Mouse (Mus musculus) C2C12 (cell line): ENCODE results near the gene Pou4f1. TPM values are rescaled to one million over a fixed set of nuclear protein-coding genes. Genes with fewer than 3 reads are reported as not detected.

Experiments used
- H3K27me3 ChIP-seq: one replicate; pipeline ENCODE4 v1.6.1; 2011; ENCODE audit not compliant: control insufficient read depth, insufficient read depth, insufficient read length
- H3K36me3 ChIP-seq: one replicate; pipeline ENCODE4 v1.6.1; 2011; ENCODE audit not compliant: control insufficient read depth, insufficient read depth
- H3K4me3 ChIP-seq: one replicate; pipeline ENCODE4 v1.5.1; 2011; ENCODE audit warnings: mild to moderate bottlenecking, control low read depth; ENCODE audit not compliant: poor library complexity, insufficient read depth, severe bottlenecking
- H3K79me2 ChIP-seq: one replicate; pipeline ENCODE4 v1.6.1; 2011; ENCODE audit not compliant: control insufficient read depth, insufficient read depth
- H3K79me3 ChIP-seq: one replicate; pipeline ENCODE4 v1.6.1; 2011; ENCODE audit warnings: low read depth, control low read depth
- H3ac ChIP-seq: one replicate; pipeline ENCODE3; 2011; ENCODE audit warnings: low read depth; ENCODE audit not compliant: control insufficient read depth, insufficient read length
- CEBPB ChIP-seq: IDR thresholded peaks from one replicate; pipeline ENCODE4 v1.6.1; 2011; ENCODE audit warnings: low read depth, mild to moderate bottlenecking, control low read depth, moderate library complexity
- CTCF ChIP-seq: IDR thresholded peaks from one replicate; pipeline ENCODE4 v1.5.1; 2011; ENCODE audit not compliant: control insufficient read depth, insufficient read depth, insufficient read length
- FOSL1 ChIP-seq: IDR thresholded peaks from one replicate; pipeline ENCODE4 v1.8.0; 2011; ENCODE audit warnings: mild to moderate bottlenecking, low read length; ENCODE audit not compliant: poor library complexity, insufficient read depth, severe bottlenecking
- MAX ChIP-seq: IDR thresholded peaks from one replicate; pipeline ENCODE4 v1.6.1; 2011; ENCODE audit warnings: mild to moderate bottlenecking, control low read depth
- MYOD1 ChIP-seq: IDR thresholded peaks from one replicate; pipeline ENCODE4 v1.6.1; 2011; ENCODE audit warnings: low read depth; ENCODE audit not compliant: control insufficient read depth, insufficient read length
- MYOG ChIP-seq: IDR thresholded peaks from one replicate; pipeline ENCODE4 v1.6.1; 2011; ENCODE audit not compliant: control insufficient read depth, insufficient read length; ENCODE audit errors: extremely low read depth
- USF1 ChIP-seq: IDR thresholded peaks from one replicate; pipeline ENCODE4 v1.6.1; 2011; ENCODE audit warnings: low read depth, mild to moderate bottlenecking, control low read depth, moderate library complexity
- polyA plus RNA-seq: library from polyadenylated mRNA; unstranded; fragments of >200 nt; fragmentation: generic; extraction: Trizol; gene quantifications from one replicate; pipeline ENCODE4 v1.2.1, GENCODE M21; 2012; ENCODE audit warnings: missing spikeins

The Pou4f1 gene
- polyA plus RNA-seq, 1 experiment, result 0.85 TPM

- Histone ChIP-seq H3K79me3 (no peaks in the 10 kb centered on the region), H3ac (no peak overlapping the region), H3K4me3 (no peak overlapping the region), H3K79me2 (no peaks in the 10 kb centered on the region), H3K27me3 (peaks cover 22% of the 10 kb centered on the region), H3K36me3 (no peaks in the 10 kb centered on the region)
- TF ChIP-seq CTCF (no peak), MYOD1 (no peak), CEBPB (no peak)
Observed at GRCm38 (mm10) chr14:104463631-104464250, 4.1 kb downstream of the Pou4f1 start.

DNA sequence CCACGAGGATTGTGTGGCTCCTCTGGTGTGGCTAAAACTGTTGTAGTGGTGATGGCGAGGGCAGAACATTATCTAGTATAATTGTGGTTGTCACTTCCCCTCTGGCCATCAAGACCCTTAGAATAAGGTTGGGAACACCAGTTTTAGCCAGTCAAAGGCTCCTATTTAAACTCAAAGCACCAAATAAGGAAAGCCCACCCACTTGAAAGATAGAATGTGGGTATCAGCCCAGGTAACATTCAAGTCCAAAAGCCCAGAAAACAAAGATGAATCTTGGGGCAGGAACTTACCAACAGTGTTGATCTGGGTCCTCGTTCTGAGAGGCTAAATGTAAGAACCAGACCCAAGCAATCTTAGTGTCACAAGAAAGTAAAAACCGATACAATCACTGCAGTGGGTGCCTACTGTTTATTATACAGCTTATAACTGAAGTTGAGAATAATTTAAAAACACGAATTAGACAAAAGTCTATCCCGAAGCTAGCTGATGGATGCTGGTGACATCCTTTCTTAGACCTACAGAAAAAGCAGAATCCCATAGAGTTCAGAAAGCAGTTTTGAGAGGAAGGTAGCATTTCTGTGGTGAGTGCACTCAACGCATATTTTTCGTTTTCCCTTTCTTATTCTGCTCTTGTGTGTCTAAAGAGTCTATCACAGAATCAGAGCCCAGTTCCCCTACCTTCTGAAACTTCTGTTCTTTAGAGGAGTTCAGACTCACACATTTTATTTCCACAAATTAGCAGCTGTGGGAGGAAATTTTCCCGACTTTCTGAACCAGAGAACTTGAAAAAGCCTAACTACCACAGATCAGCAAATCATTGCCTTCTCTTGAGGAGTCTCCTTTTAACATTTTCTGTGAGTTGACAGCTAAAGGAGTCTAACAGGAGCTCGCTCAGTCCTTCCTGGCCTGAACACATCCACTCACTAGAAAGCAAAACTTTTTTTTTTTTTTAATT lies 6.2 kb downstream of the Pou4f1 start:
- Histone ChIP-seq H3K27me3 (peaks cover 18% of the 10 kb centered on the region), H3K4me3 (no peak overlapping the region), H3K79me2 (no peaks in the 10 kb centered on the region), H3ac (no peak overlapping the region), H3K36me3 (no peaks in the 10 kb centered on the region), H3K79me3 (no peaks in the 10 kb centered on the region)
- no peak for TF ChIP-seq MAX
- no peak for TF ChIP-seq MYOD1
- no peak for TF ChIP-seq CTCF
- no peak for TF ChIP-seq USF1
- TF ChIP-seq MYOG, result no peak
- no peak for TF ChIP-seq FOSL1
- no peak for TF ChIP-seq CEBPB

DNA sequence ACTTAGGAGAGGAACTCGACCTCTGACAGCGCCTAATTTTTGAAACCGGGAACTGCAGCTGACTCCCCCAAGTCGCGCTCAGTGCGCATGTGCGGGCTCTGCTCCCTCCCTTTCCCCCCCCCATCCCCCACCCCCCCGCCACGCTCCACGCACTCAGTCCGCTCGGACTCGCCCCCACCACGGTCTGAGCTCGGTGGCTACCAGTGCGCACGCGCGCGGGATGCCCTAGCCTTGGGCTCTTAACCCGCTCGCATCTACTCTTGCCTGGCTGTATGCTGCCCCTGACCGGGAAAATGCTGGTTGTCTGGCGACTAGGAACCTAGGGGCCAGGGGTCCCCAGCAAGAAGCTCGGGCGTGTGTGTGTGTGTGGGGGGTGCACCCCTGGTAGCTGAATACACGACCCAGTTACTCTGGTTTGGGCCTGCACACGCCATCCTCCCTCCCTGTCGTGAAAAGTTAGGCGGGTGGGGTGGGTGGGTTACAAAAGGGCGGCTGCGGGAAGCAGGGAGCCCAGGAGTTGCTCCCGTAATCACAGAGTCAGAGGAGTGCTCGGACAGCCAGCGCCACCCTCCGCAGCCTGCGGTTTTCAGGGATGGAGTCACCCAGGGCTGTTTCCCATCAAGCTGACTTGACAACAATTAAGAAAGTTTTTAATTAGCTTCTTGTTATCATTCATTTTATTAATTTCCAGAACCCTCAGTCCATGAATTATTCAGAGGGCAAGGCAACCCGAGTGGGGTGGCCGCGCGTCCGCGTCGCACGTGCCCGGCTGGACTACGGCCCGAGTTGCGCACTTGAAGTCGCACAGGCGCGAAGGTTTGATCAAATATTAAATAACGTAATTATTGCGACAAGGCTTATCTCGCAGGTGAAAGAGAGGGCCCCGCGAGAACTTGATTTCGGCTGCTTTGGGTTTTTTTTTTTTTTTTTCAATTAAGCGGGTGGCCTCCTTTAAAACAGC lies 7.2 kb downstream of the Pou4f1 start:
- H3K4me3 ChIP-seq, result no peak overlapping the region
- no peak for TF ChIP-seq MYOD1
- no peak for TF ChIP-seq CTCF
- TF ChIP-seq FOSL1, result no peak
- TF ChIP-seq MAX, result no peak
- no peak for TF ChIP-seq CEBPB
- TF ChIP-seq USF1, result no peak
- no peak for TF ChIP-seq MYOG

GRCm38 (mm10) chr14:104459513-104460111 lies 8.2 kb downstream of the Pou4f1 start:
- H3K79me3 ChIP-seq, result no peaks in the 10 kb centered on the region
- peaks cover 12% of the 10 kb centered on the region for H3K27me3 ChIP-seq
- no peaks in the 10 kb centered on the region for H3K79me2 ChIP-seq
- H3K36me3 ChIP-seq, result no peaks in the 10 kb centered on the region
- no peak overlapping the region for H3ac ChIP-seq
- no peak overlapping the region for H3K4me3 ChIP-seq
- TF ChIP-seq CEBPB, result no peak

More for the DNA sequence above, 7.2 kb downstream of the Pou4f1 start:
- H3K27me3 ChIP-seq, result peaks cover 12% of the 10 kb centered on the region
- no peaks in the 10 kb centered on the region for H3K36me3 ChIP-seq
- no peaks in the 10 kb centered on the region for H3K79me3 ChIP-seq
- no peaks in the 10 kb centered on the region for H3K79me2 ChIP-seq
- no peak overlapping the region for H3ac ChIP-seq

GRCm38 (mm10) chr14:104458728-104459512 lies 8.9 kb downstream of the Pou4f1 start:
- H3K79me2 ChIP-seq, result no peaks in the 10 kb centered on the region
- TF ChIP-seq MYOD1 (no peak), FOSL1 (no peak)
- H3K4me3 ChIP-seq, result no peak overlapping the region
- no peaks in the 10 kb centered on the region for H3K79me3 ChIP-seq
- H3K36me3 ChIP-seq, result no peaks in the 10 kb centered on the region
- H3K27me3 ChIP-seq, result peaks cover 12% of the 10 kb centered on the region
- no peak overlapping the region for H3ac ChIP-seq
